Mouse (Mus musculus) heart, embryonic 11.5 days (tissue): ENCODE data around the gene Rmnd1. TPM values are rescaled to one million over a fixed set of nuclear protein-coding genes. Genes with fewer than 3 reads are reported as not detected.

Source experiments
- ATAC-seq: fragments of 200-750 bp; cut with Nextera tagmentation; replicated peaks from 2 replicates; pipeline ENCODE4 v1.8.0; 2017; ENCODE audit warnings: moderate library complexity; ENCODE audit not compliant: insufficient number of reproducible peaks, low FRiP score, low TSS enrichment
- H3K27ac ChIP-seq: fragments of 300-500 bp; sonication (generic); 2 replicates; pipeline ENCODE4 v1.5.1; 2014; ENCODE audit warnings: mild to moderate bottlenecking, low read depth, low read length
- H3K27me3 ChIP-seq: fragments of 300-500 bp; sonication (generic); 2 replicates; pipeline ENCODE4 v1.6.1; 2014; ENCODE audit warnings: mild to moderate bottlenecking, low read length, mixed read lengths; ENCODE audit not compliant: control insufficient read depth, insufficient read depth
- H3K36me3 ChIP-seq: fragments of 300-500 bp; sonication (generic); 2 replicates; pipeline ENCODE4 v1.6.1; 2014; ENCODE audit warnings: mild to moderate bottlenecking, low read length, moderate library complexity, mixed read lengths; ENCODE audit not compliant: control insufficient read depth, insufficient read depth
- H3K4me1 ChIP-seq: fragments of 300-500 bp; sonication (generic); 2 replicates; pipeline ENCODE4 v1.6.1; 2014; ENCODE audit warnings: low read length; ENCODE audit not compliant: control insufficient read depth, insufficient read depth
- H3K4me2 ChIP-seq: fragments of 300-500 bp; sonication (generic); 2 replicates; pipeline ENCODE4 v1.6.1; 2014; ENCODE audit warnings: mild to moderate bottlenecking, moderate library complexity
- H3K4me3 ChIP-seq: fragments of 300-500 bp; sonication (generic); 2 replicates; pipeline ENCODE4 v1.5.1; 2014; ENCODE audit warnings: low read depth, low read length
- H3K9ac ChIP-seq: fragments of 300-500 bp; sonication (generic); 2 replicates; pipeline ENCODE4 v1.6.1; 2014; ENCODE audit warnings: mild to moderate bottlenecking, low read depth, low read length, moderate library complexity
- H3K9me3 ChIP-seq: fragments of 300-500 bp; sonication (generic); replicated peaks from 2 replicates; pipeline ENCODE4 v1.6.1; 2016; ENCODE audit warnings: low read length; ENCODE audit not compliant: control insufficient read depth
- WGBS: fragments of 180-500 bp; shearing (Covaris S2); extraction: QIAGEN DNeasy Blood & Tissue Kit; methylation state at CpG from one replicate; pipeline ENCODE4 v1.1.7; 2014; ENCODE audit not compliant: insufficient replicate concordance; 5-methylcytosine and 5-hydroxymethylcytosine counted together
- polyA plus RNA-seq: library from polyadenylated mRNA; unstranded; fragments of >200 nt; fragmentation: Nextera tagmentation; extraction: Ambion mirVana; gene quantifications from 2 replicates; pipeline ENCODE4 v1.2.1, GENCODE M21; 2014

Rmnd1 gene
- polyA plus RNA-seq, 1 experiment from 2014 or later = 91.7 TPM

- 19% methylated on average over 5 of the region's 5 CpGs for WGBS
- Histone ChIP-seq H3K4me1 (peaks cover 14% of the 10 kb centered on the region), H3K4me2 (no peak overlapping the region), H3K36me3 (peaks cover 10% of the 10 kb centered on the region; the same call in 1 of the 2 replicates), H3K27ac (peak overlapping the region; percentile 57), H3K9ac (no peak overlapping the region), H3K4me3 (no peak overlapping the region), H3K27me3 (no peaks in the 10 kb centered on the region), H3K9me3 (no peaks in the 10 kb centered on the region)
- 0 out of 2 replicates have a peak, but pooled peaks have one; percentile 56 for ATAC-seq
Measured at GRCm38 (mm10) chr10:4405511-4405910, 26.7 kb downstream of the Rmnd1 start.

GRCm38 (mm10) chr10:4404895-4405491, 27.2 kb downstream of the Rmnd1 start:
- ATAC-seq = peak; percentile 28; the same call in 1 of the 2 replicates
- Histone ChIP-seq H3K27me3 (no peaks in the 10 kb centered on the region), H3K9me3 (no peaks in the 10 kb centered on the region), H3K27ac (peak overlapping the region; percentile 57; the same call in 1 of the 2 replicates), H3K4me1 (peaks cover 14% of the 10 kb centered on the region), H3K36me3 (peaks cover 9% of the 10 kb centered on the region), H3K9ac (no peak overlapping the region), H3K4me3 (no peak overlapping the region), H3K4me2 (no peak overlapping the region)
- WGBS = 52% methylated on average over 5 of the region's 5 CpGs

DNA sequence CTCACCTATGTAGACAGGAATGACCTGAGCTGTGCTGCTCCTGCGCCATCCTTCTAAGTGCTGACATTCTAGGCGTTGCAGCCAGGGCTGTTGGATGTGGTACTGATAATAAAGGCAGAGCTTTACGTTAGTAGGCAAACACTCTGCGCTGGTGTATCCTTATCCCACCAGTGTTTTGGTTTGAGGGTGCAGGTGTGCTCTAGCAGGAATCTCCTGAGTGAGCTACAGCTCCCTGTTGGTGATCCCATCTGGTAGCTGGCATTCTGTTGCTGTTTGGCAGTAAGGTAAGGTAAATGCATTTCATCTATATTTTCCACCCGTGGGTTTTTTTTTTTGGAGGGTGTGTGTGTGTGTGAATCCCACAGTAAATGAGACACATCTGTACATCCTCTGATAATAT, 34.1 kb downstream of the Rmnd1 start:
- WGBS = 74% methylated on average over 5 of the region's 5 CpGs

GRCm38 (mm10) chr10:4395321-4395720, 36.9 kb downstream of the Rmnd1 start:
- no peak overlapping the region for H3K4me3 ChIP-seq
- no peak for ATAC-seq
- H3K27ac ChIP-seq = no peak overlapping the region
- H3K4me2 ChIP-seq = no peak overlapping the region
- peaks cover 14% of the 10 kb centered on the region for H3K36me3 ChIP-seq
- no peaks in the 10 kb centered on the region for H3K27me3 ChIP-seq
- no peaks in the 10 kb centered on the region for H3K9me3 ChIP-seq
- no peak overlapping the region for H3K9ac ChIP-seq
- WGBS = 81% methylated on average over 3 of the region's 3 CpGs
- H3K4me1 ChIP-seq = peaks cover 8% of the 10 kb centered on the region

More for the DNA sequence above, 34.1 kb downstream of the Rmnd1 start:
- no peak overlapping the region for H3K4me2 ChIP-seq
- no peaks in the 10 kb centered on the region for H3K27me3 ChIP-seq
- H3K4me1 ChIP-seq = peaks cover 3% of the 10 kb centered on the region; the same call in 1 of the 2 replicates
- peaks cover 12% of the 10 kb centered on the region for H3K36me3 ChIP-seq
- H3K4me3 ChIP-seq = no peak overlapping the region
- no peaks in the 10 kb centered on the region for H3K9me3 ChIP-seq
- H3K27ac ChIP-seq = no peak overlapping the region
- no peak for ATAC-seq
- H3K9ac ChIP-seq = no peak overlapping the region

DNA sequence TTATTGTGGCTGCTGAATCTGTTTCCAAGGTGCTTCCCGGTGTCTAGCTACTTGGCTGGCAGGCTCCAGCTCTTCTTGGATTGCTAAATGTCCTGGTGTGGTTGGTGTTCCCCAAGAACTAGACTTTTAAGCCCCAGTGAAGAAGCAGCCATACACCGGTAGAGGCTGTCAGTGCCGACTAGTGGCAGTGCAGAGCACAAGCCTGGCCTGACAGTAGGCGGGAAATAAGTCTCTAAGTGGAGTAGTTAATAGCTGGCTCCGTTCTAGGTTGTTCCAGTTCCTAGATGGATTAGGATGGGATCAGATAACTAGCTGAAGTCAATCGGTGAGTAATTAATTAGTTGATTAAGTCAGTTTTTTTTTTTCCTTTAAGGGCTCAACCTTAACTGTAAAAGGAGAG, 40.3 kb downstream of the Rmnd1 start:
- Histone ChIP-seq H3K9me3 (no peaks in the 10 kb centered on the region), H3K4me1 (peaks cover 17% of the 10 kb centered on the region), H3K27ac (no peak overlapping the region), H3K4me2 (no peak overlapping the region), H3K27me3 (no peaks in the 10 kb centered on the region), H3K9ac (no peak overlapping the region), H3K4me3 (no peak overlapping the region), H3K36me3 (peaks cover 9% of the 10 kb centered on the region)
- WGBS = 57% methylated on average over 6 of the region's 6 CpGs
- no peak for ATAC-seq

- no peak overlapping the region for H3K27ac ChIP-seq
Measured at GRCm38 (mm10) chr10:4391076-4391475, 41.1 kb downstream of the Rmnd1 start.

GRCm38 (mm10) chr10:4390550-4390949, 41.6 kb downstream of the Rmnd1 start:
- WGBS = 64% methylated on average over 2 of the region's 2 CpGs
- no peak overlapping the region for H3K4me3 ChIP-seq
- H3K9me3 ChIP-seq = no peaks in the 10 kb centered on the region
- H3K27ac ChIP-seq = no peak overlapping the region
- H3K36me3 ChIP-seq = peaks cover 4% of the 10 kb centered on the region
- no peak overlapping the region for H3K9ac ChIP-seq
- ATAC-seq = no peak
- H3K4me2 ChIP-seq = no peak overlapping the region
- H3K4me1 ChIP-seq = peaks cover 17% of the 10 kb centered on the region
- no peaks in the 10 kb centered on the region for H3K27me3 ChIP-seq

More at GRCm38 (mm10) chr10:4391076-4391475, 41.1 kb downstream of the Rmnd1 start:
- no peak overlapping the region for H3K4me3 ChIP-seq
- ATAC-seq = no peak
- H3K4me1 ChIP-seq = peaks cover 17% of the 10 kb centered on the region
- H3K4me2 ChIP-seq = no peak overlapping the region
- H3K9ac ChIP-seq = no peak overlapping the region
- H3K36me3 ChIP-seq = peaks cover 8% of the 10 kb centered on the region
- no peaks in the 10 kb centered on the region for H3K9me3 ChIP-seq
- 64% methylated on average over 5 of the region's 5 CpGs for WGBS
- H3K27me3 ChIP-seq = no peaks in the 10 kb centered on the region

DNA sequence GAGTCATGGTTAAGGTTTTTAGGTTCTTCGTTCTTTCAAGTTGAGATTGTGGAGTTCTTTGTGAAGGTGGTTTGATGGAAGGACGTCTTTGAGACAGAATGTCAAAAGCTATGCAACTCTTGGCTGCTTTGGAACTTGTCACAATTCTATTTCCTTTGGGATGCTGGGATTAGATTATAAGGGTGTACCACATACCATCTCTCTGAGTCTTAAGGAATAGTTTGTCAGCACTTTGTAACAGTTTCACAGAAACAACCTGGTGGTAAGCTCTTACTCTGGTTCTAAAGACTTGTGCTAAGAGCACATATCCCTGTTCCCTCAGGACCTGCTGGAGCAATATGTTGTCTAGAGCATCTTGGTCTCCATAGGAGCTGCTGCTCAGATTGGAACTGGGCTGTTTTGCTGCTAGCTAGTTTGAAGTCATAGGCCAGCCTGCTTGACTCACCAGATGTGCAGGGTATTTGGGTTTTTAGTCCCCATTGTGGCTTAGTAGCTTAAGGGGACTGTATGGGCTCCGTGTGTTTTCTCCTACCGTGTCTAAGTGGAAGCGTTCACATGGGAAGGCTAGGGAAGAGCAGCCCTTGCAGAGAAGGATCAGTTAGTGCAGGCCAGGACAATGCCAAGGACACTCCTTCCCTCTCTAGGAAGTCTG, 42.6 kb downstream of the Rmnd1 start:
- no peak for ATAC-seq
- Histone ChIP-seq H3K4me3 (peak overlapping the region; percentile 95), H3K27me3 (no peaks in the 10 kb centered on the region), H3K9ac (peak overlapping the region; percentile 99), H3K4me2 (peak overlapping the region; percentile 91), H3K4me1 (peaks cover 17% of the 10 kb centered on the region), H3K36me3 (peaks cover 2% of the 10 kb centered on the region; the same call in 1 of the 2 replicates), H3K27ac (no peak overlapping the region), H3K9me3 (no peaks in the 10 kb centered on the region)
- 58% methylated on average over 5 of the region's 5 CpGs for WGBS
